Mouse (Mus musculus) testis, adult 2 months (tissue): ENCODE results near the gene Atp5mpl. TPM values are rescaled to one million over a fixed set of nuclear protein-coding genes. Genes with fewer than 3 reads are reported as not detected.

ENCODE experiments used
- H3K27ac ChIP-seq: fragments of 200-500 bp; 2 replicates; pipeline ENCODE4 v1.5.1; 2012; ENCODE audit warnings: low read depth, low read length; ENCODE audit not compliant: control insufficient read depth, insufficient read depth
- H3K27me3 ChIP-seq: fragments of 200-500 bp; 2 replicates; pipeline ENCODE4 v1.6.1; 2012; ENCODE audit warnings: mild to moderate bottlenecking, low read length, moderate library complexity; ENCODE audit not compliant: control insufficient read depth, insufficient read depth
- H3K36me3 ChIP-seq: fragments of 200-500 bp; 2 replicates; pipeline ENCODE4 v1.6.1; 2012; ENCODE audit warnings: mild to moderate bottlenecking, low read length; ENCODE audit not compliant: control insufficient read depth, insufficient read depth
- H3K4me1 ChIP-seq: fragments of 200-500 bp; 2 replicates; pipeline ENCODE4 v1.6.1; 2012; ENCODE audit warnings: low read length; ENCODE audit not compliant: control insufficient read depth, insufficient read depth
- H3K4me3 ChIP-seq: fragments of 200-500 bp; 2 replicates; pipeline ENCODE4 v1.5.1; 2012; ENCODE audit warnings: low read depth, mild to moderate bottlenecking, low read length, moderate library complexity, mixed read lengths; ENCODE audit not compliant: control insufficient read depth
- CTCF ChIP-seq: fragments of 200-500 bp; IDR thresholded peaks from 2 replicates; pipeline ENCODE4 v1.5.1; 2012; ENCODE audit warnings: low read depth, mild to moderate bottlenecking, inconsistent platforms, low read length, moderate library complexity; ENCODE audit not compliant: control insufficient read depth, insufficient read depth, insufficient replicate concordance
- POLR2A ChIP-seq: fragments of 200-500 bp; IDR thresholded peaks from 2 replicates; pipeline ENCODE4 v1.6.1; 2012; ENCODE audit warnings: low read depth, mild to moderate bottlenecking, inconsistent platforms, low read length, moderate library complexity; ENCODE audit not compliant: control insufficient read depth
- polyA plus RNA-seq: library from polyadenylated mRNA; depleted of rRNA; stranded (reverse); fragments of >200 nt; gene quantifications from 2 replicates; pipeline ENCODE4 v1.2.3, GENCODE M21; 2012; rRNA removed

Atp5mpl gene
- polyA plus RNA-seq = 83.3 and 94.8 TPM in 2 replicates

- peak; percentile 93 for TF ChIP-seq CTCF
- TF ChIP-seq POLR2A = peak; percentile 90
Observed at GRCm38 (mm10) chr12:111966683-111967173, at the start of gene Atp5mpl. TSS of gene Atp5mpl (minus strand) at chr12:111966977.

DNA sequence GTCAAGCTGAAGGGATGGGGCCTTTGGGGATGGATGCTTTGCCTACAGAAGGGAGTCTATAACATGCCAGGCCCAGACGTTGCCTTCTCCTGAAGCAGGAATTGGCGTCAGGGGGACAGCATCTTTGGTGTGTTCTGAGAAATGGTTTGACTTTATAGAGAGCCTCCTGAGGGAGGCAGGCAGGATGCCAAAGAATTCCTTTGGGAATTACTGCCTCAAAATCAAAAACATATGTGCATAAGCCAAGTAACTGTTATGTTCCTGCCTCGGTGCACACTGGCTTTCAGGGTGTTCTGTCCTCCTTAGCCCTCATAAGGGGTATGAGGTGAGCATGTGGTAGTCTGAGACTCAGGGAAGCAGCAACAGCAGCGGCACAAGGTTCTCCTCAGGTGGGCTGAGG lies 49.6 kb upstream of the Atp5mpl start:
- Histone ChIP-seq H3K4me1 (no peaks in the 10 kb centered on the region), H3K27me3 (no peaks in the 10 kb centered on the region), H3K27ac (no peak overlapping the region), H3K36me3 (peaks cover 4% of the 10 kb centered on the region), H3K4me3 (no peak overlapping the region)
- TF ChIP-seq CTCF (no peak), POLR2A (no peak)

More at GRCm38 (mm10) chr12:111966683-111967173, at the start of gene Atp5mpl:
- no peaks in the 10 kb centered on the region; the same call in 1 of the 2 replicates for H3K36me3 ChIP-seq
- no peaks in the 10 kb centered on the region for H3K27me3 ChIP-seq
- peak within 1 kb of the TSS; percentile 97 for H3K27ac ChIP-seq
- peak within 1 kb of the TSS; percentile 99 for H3K4me3 ChIP-seq
- no peaks in the 10 kb centered on the region; the same call in 1 of the 2 replicates for H3K4me1 ChIP-seq

- no peak overlapping the region for H3K27ac ChIP-seq
- no peaks in the 10 kb centered on the region for H3K4me1 ChIP-seq
- H3K36me3 ChIP-seq = peaks cover 4% of the 10 kb centered on the region
- no peak for TF ChIP-seq CTCF
- TF ChIP-seq POLR2A = no peak
- H3K27me3 ChIP-seq = no peaks in the 10 kb centered on the region
- no peak overlapping the region for H3K4me3 ChIP-seq
Observed at GRCm38 (mm10) chr12:112013271-112013801, 46.6 kb upstream of the Atp5mpl start.

- TF ChIP-seq CTCF (no peak), POLR2A (no peak)
- Histone ChIP-seq H3K36me3 (peaks cover 4% of the 10 kb centered on the region), H3K4me3 (no peak overlapping the region), H3K27ac (no peak overlapping the region), H3K27me3 (no peaks in the 10 kb centered on the region), H3K4me1 (no peaks in the 10 kb centered on the region)
Observed at GRCm38 (mm10) chr12:112012511-112013270, 45.9 kb upstream of the Atp5mpl start.

GRCm38 (mm10) chr12:112001223-112001622 lies 34.4 kb upstream of the Atp5mpl start:
- TF ChIP-seq POLR2A = no peak
- no peak for TF ChIP-seq CTCF
- H3K27me3 ChIP-seq = no peaks in the 10 kb centered on the region
- no peak overlapping the region for H3K27ac ChIP-seq
- no peaks in the 10 kb centered on the region for H3K4me1 ChIP-seq
- H3K36me3 ChIP-seq = peaks cover 3% of the 10 kb centered on the region; the same call in 1 of the 2 replicates
- H3K4me3 ChIP-seq = no peak overlapping the region

DNA sequence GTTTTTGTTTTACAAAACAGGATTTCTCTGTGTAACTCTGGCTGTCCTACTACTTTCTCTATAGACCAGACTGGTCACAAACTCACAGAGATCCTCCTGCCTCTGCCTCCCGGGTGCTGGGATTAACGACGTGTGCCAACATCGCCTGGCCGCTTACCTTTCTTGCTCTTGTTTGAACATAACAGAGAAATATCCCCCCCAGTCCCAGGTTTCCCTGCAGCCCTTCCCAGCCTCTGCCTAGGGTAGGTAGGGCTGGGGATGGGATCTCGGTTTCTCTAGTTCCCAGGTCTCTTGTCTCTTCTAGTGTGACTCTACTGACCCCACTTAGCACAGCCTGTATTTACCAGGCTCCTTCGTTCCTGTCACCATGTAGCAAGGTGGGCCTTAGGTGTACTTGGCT lies 33.0 kb upstream of the Atp5mpl start:
- peaks cover 3% of the 10 kb centered on the region; the same call in 1 of the 2 replicates for H3K36me3 ChIP-seq
- TF ChIP-seq CTCF = no peak
- no peak for TF ChIP-seq POLR2A
- no peak overlapping the region for H3K27ac ChIP-seq
- no peaks in the 10 kb centered on the region for H3K4me1 ChIP-seq
- no peak overlapping the region for H3K4me3 ChIP-seq
- no peaks in the 10 kb centered on the region for H3K27me3 ChIP-seq

DNA sequence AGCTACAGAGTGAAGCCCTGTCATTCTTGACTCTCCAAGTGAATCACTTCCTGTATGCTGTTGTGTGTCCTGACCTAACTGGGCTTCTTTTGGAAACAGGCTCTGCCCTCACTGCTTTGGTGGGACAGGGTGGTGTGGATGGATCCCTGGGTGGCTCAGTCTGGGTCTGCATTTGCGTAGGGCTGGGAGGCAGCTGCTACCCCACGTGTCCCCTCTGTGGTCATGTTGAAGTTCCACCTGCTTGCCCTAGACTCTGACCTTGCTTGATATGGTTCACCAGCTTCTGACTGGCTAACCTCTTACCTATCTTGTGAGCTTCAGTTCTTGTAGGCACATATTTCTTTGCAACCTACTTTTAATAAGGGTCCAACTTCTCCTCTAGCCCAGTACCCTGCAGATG lies 28.4 kb upstream of the Atp5mpl start:
- H3K4me1 ChIP-seq = no peaks in the 10 kb centered on the region
- no peak overlapping the region for H3K4me3 ChIP-seq
- TF ChIP-seq POLR2A (no peak), CTCF (no peak)
- H3K27me3 ChIP-seq = no peaks in the 10 kb centered on the region
- peaks cover 1% of the 10 kb centered on the region; the same call in 1 of the 2 replicates for H3K36me3 ChIP-seq
- H3K27ac ChIP-seq = no peak overlapping the region
